Mouse (Mus musculus) cerebellum, adult 8-10 months (tissue): Measurements from ENCODE around the gene Atxn7l1.

Experiments
- DNase-seq: peaks from one replicate; pipeline ENCODE4 v3.0.0; 2022

Gene Atxn7l1

GRCm38 (mm10) chr12:33390844-33391560 lies 243.5 kb downstream of the Atxn7l1 start:
- no peak for DNase-seq

DNA sequence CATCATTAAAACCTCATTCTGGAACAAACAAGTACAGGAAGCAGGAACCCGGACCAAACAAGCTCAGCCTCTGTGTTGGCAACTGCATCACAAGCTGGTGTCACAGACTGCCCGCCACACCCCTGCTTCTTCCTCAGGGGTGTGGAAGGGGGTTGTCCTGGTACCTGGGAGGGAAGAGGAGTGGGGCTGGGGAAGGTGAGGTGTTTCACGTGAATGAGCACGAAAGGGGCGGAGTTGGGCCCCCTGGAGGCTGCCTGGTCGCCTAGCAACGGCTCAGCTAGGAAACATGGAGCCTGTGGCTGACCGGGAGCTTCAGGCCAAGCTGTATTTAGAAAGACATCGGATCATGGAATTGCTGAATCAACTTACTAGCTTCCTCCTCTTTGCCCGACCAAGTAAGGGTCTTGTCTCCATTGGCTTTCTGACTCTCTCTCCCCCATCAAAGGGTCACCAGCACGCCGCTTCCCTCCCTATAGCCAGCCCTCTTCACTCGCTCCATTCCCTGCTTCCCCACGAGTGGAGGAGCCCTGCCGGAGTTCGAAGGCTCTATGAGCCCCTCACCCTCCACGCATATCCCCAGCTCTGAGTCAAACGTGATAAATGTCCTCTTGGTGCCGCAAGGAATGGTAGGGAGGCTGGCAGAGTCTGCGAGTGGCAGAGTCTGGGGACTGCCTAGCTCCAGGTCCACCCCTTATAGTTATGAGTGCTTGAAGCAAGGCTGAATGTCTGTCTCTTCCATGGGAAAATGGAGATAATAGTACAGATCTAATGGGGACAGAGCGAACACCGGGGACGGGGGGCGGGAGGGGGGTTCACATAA lies 247.5 kb downstream of the Atxn7l1 start, which contains the start of gene Efcab10:
TSS of gene Efcab10 (plus strand) at position 51 of the 820 bp plus-strand sequence.
- no peak for DNase-seq

DNA sequence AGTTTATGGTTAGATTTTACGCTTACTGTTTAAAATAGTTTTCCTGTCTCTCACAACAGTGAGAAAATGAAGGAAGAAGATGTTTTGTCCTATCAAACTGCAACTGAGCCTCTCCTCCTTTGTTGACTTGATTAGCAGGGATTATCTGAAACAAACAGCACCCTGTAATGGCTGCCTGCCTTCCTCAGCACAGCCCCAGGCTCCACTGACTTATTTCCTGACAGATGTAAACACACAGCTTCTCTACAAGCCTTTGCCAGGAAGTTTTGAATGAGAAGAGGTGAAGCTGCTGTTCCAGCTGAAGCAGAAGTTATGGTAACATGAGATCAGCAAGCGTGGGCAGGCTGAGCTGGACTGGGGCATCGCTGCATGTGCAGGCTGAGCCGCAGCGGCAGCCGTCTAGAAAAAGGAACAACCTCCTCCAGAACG lies 255.8 kb downstream of the Atxn7l1 start:
- DNase-seq: no peak

DNA sequence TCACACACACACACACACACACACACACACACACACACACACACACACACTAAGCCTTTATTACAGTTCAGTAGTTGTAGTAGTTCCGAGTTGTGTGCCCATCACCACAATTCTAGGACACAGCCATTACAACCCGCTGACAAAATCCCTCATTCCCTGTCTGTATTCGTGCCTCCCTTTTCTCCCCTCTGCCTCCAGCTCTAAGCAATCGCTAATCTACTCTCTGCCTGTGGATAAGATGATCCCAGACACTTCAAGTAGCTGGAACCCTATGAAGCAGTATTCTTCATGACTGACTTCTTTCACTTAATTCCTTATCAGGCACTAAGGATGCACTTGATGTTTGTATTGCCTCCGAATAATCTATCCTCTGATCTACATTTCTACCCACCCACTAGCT lies 257.5 kb downstream of the Atxn7l1 start:
- DNase-seq: no peak

DNA sequence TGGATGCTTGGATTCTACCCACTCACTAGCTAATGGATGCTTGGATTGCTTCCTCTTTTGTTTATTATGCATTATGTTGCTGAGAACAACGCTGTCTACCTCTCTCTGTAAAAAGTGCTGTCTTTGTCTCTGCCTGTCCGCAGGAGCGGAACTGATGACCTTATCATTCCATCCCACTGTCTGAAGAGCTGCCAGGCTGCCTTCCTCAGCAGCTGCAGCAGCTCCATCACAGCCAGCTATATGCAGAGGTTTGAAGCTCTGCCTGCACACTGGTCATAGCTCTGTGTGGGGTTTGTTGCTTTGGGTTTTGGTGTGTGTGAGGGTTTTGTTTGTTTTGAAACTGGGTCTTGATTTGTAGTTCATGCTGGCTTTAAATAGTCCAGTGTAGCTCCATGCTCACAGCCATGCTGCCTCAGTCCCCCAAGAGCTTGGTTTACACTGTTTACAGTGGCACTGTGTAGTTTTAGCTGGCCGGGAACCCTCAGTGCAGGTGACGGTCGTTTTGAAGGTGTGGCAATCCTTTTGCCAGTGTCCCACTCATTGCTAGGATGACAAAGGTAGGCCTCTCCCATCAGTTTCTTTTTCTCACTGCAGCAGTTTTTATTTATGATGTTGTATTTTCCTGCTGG lies 258.0 kb downstream of the Atxn7l1 start:
- no peak for DNase-seq

DNA sequence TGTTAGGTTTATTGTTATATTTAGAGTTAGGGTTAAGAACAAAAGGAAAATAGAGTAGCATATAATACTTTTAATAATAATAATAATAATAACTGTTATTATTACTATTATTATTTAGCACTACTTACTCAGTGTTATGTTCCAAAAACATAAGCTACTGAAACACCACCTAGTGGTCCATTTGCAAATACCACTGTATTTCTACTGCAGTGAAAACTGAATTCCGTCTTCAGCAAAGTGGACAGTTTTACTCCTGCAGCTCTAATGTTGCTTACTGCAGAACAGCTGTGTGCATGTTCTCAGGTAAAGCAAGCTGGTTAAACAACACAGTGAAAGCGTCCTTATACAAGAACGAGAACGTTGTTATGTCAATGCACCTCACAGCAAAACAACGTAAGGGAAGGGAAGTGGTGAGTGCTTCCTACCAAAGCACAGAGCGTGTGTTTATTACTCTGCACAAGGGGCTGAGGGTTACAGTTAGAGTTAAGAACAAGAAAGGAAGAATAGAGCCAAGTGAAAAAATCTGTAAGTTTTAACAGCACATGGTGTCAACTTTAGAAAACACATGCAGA lies 264.2 kb downstream of the Atxn7l1 start:
- no peak for DNase-seq
